Mouse (Mus musculus) ES-E14 (cell line): Measurements from ENCODE around the gene Lrrc1.

Experiments
- HCFC1 ChIP-seq: IDR thresholded peaks from 2 replicates; pipeline ENCODE4 v1.6.1; 2012; ENCODE audit warnings: low read length, inconsistent platforms, borderline replicate concordance; ENCODE audit not compliant: insufficient read depth
- MAFK ChIP-seq: IDR thresholded peaks from 2 replicates; pipeline ENCODE4 v1.6.1; 2014; ENCODE audit warnings: mild to moderate bottlenecking, low read depth, low read length, inconsistent platforms; ENCODE audit not compliant: insufficient read depth
- ZC3H11A ChIP-seq: IDR thresholded peaks from 2 replicates; pipeline ENCODE4 v1.6.1; 2012; ENCODE audit warnings: low read depth, mild to moderate bottlenecking, inconsistent platforms, low read length, borderline replicate concordance
- ZNF384 ChIP-seq: IDR thresholded peaks from 2 replicates; pipeline ENCODE4 v1.6.1; 2012; ENCODE audit warnings: low read depth, low read length, inconsistent platforms

DNA sequence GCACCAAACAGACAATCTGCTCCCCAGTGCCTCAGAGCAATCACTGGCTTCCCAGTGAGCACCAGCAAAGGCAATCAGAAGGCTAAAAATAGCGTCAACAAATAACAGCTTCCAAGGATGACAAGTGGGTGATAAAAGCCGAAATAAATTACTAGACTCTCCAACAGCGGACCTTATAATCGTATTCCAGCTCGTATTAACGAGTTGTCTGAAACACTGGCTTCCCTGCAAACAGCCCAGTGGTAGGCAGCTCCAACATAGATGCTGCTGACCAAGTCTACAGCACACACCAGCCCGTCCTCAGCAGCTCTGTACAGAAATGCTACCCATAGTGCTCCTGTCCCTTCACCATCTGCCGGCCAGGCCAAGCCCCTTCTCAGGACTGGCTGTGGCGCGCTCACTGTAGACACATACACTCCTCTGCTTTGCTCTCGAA is 105.8 kb downstream of the Lrrc1 start:
- TF ChIP-seq MAFK, result no peak
- TF ChIP-seq ZC3H11A, result no peak
- TF ChIP-seq HCFC1, result no peak
- no peak for TF ChIP-seq ZNF384
